Mouse (Mus musculus): ENCODE results near the gene Acer3. TPM values are rescaled to one million over a fixed set of nuclear protein-coding genes. Genes with fewer than 3 reads are reported as not detected.

Acer3 gene
- polyA plus RNA-seq, 1 experiment from 2014 or later = 28.2 TPM

DNA sequence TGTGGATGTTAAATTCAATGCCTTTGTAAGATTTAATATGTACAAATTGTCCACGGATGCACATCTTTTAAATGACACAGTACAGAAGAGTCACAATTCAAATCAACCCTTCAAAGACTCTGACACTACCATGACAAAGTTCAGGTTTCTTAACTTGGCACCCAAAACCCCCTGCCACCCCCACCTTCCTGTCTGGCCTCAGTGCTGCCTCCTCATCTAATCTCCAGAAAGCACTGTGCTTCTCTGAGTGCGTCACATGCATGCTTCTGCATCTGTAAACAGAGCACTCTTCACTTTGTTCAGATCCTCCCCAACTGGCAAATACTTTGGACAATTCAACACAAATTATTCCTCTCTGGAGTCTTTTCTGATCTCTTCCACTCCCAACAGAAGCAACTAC is 68.5 kb downstream of the Acer3 start:
- WGBS = 87% methylated on average over 2 of the region's 2 CpGs
- Histone ChIP-seq H3K4me1 (replicated peaks) (no peaks in the 10 kb centered on the region), H3K9me3 (no peaks in the 10 kb centered on the region), H3K4me3 (no peak overlapping the region), H3K4me2 (no peak overlapping the region), H3K27ac (replicated peaks) (no peak overlapping the region), H3K9ac (no peak overlapping the region), H3K27me3 (no peaks in the 10 kb centered on the region), H3K36me3 (no peaks in the 10 kb centered on the region)
- ATAC-seq (ENCODE audit: low FRiP score, low read depth) = no peak

DNA sequence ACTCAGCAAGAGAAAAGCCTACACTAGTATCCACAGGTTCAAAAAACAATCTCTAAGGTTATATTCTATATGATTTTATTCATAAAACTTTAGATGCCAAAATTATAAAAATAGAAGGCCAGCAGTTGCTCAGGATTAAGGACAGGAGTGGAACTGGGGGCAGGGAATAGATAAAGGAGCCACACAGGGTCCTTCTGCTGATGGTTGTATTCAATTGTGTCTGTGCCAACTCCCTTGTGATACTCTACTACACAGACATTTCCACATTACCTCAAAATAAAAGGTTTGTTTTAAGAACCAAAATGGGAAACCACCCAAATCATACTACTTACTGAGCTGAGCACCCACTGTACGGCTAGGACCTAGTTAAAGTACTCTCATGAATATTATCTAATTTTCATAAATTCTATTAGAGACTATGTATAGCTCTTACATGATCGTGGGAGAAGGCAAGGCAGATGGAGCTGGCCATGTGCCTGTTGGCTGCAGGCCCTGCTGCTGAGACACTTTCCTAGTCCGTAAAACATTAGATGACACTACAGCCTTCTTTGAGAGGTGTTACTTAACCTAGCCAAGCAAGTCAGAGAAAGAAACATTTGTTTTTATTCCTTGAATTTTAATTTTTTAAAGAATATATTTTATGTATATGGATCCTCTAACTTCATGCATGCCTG is 84.2 kb downstream of the Acer3 start:
- no peaks in the 10 kb centered on the region for H3K9me3 ChIP-seq
- H3K4me2 ChIP-seq = no peak overlapping the region
- H3K9ac ChIP-seq = no peak overlapping the region
- H3K27me3 ChIP-seq = no peaks in the 10 kb centered on the region
- H3K36me3 ChIP-seq = no peaks in the 10 kb centered on the region
- no peak for ATAC-seq (ENCODE audit: low FRiP score, low read depth)
- H3K4me3 ChIP-seq = no peak overlapping the region
- WGBS = 77% methylated on average over 3 of the region's 3 CpGs
- no peak overlapping the region for H3K27ac ChIP-seq (replicated peaks)
- no peaks in the 10 kb centered on the region for H3K4me1 ChIP-seq (replicated peaks)

DNA sequence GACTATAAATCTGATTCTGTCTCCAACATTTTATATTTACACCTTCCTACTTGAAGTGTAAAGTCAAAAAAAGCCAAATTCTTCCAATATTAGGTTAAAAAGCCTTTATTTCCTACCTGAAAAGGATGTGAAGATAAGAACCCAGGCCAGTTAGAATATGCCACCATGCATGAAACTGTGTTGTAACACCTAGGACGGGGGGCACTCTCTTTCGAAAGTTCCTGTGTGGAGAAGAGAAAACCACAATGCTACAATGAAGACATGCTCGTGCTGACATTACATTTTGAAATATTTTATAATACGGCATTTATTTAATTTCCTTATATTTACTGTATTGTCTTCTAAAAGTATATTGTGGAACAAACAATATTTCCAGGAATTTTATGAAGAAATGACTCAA is 97.2 kb downstream of the Acer3 start:
- WGBS = 96% methylated on average over 4 of the region's 4 CpGs
- Histone ChIP-seq H3K4me2 (no peak overlapping the region), H3K4me3 (no peak overlapping the region), H3K36me3 (no peaks in the 10 kb centered on the region; the same call in 1 of the 2 replicates), H3K9ac (no peak overlapping the region), H3K9me3 (no peaks in the 10 kb centered on the region), H3K27me3 (no peaks in the 10 kb centered on the region), H3K27ac (replicated peaks) (no peak overlapping the region), H3K4me1 (replicated peaks) (no peaks in the 10 kb centered on the region)
- ATAC-seq (ENCODE audit: low FRiP score, low read depth) = no peak

DNA sequence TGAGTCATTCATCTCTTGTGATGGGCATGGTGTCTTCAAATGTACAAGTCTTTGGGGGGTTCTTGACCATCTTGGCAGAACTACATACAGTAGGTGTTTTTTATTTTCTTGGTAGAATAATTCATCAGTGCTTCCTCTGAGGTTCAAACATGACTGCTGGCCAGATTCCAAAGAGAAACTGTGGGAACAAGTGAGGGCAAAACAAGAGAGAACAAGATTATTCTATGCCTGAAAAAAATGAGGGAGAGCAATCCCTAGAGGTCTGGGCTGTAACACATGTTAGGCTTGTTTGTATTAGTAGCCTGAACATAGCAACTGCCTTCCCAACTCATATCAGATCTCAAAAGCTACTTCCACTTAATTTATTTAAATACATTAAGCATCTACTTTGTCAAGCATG is 104.3 kb downstream of the Acer3 start:
- H3K27me3 ChIP-seq = no peaks in the 10 kb centered on the region
- no peaks in the 10 kb centered on the region for H3K4me1 ChIP-seq (replicated peaks)
- H3K9me3 ChIP-seq = no peaks in the 10 kb centered on the region
- no peak overlapping the region for H3K4me3 ChIP-seq
- no peak overlapping the region for H3K27ac ChIP-seq (replicated peaks)
- H3K4me2 ChIP-seq = no peak overlapping the region
- no peak overlapping the region for H3K9ac ChIP-seq
- H3K36me3 ChIP-seq = no peaks in the 10 kb centered on the region; the same call in 1 of the 2 replicates
- ATAC-seq (ENCODE audit: low FRiP score, low read depth) = no peak

DNA sequence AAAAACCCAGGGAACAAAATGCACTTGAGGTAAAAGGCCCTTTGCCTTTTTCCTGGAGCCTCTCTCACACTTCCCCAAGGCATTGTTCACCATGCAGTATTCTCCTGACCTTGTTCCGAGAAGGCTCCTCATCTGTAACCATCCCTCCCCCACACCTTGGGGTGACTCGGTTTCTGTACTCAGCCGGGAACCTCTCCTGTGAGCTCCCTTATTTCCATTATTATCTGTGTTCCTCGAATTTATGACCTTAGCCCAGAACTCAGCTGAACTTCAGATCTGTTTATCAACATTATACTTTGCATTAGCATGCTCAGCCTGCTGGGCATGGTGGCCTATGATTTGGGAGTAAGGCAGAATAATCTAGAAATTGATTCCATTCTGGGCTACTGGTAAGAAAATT is 118.1 kb downstream of the Acer3 start:
- Histone ChIP-seq H3K27me3 (0 out of 2 replicates have a peak, but pooled peaks cover 6% of the 10 kb centered on the region), H3K4me3 (no peak overlapping the region), H3K9me3 (no peaks in the 10 kb centered on the region), H3K9ac (no peak overlapping the region), H3K27ac (replicated peaks) (no peak overlapping the region), H3K36me3 (no peaks in the 10 kb centered on the region), H3K4me2 (no peak overlapping the region), H3K4me1 (replicated peaks) (no peaks in the 10 kb centered on the region)
- no peak for ATAC-seq (ENCODE audit: low FRiP score, low read depth)
- WGBS = 69% methylated on average over 4 of the region's 4 CpGs

DNA sequence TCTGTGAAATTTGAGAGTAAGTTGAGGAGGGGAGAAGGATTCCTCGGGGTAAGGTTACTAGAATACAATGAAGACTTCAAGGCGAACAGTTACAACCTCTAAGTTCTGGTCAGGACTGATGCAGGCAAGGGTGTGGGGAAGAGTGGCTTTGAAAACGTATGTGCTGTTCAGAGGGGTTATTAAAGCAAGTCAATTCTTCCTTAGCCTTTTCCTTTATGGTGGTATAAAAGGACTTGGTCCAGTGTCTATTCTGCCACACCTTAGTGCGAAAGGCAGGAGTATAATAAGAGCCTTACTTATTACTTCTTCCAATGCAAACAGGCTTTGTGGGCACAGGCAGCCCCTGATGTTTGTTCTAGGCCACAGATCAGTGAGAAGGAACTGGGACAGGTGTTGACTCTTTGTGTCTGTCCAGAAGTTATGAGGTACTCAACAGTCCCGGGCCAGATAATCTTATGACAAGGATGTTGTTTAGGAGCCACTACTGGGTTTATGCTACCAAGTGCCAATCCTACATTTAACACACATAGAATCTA is 119.4 kb downstream of the Acer3 start:
- H3K36me3 ChIP-seq = no peaks in the 10 kb centered on the region
- 88% methylated on average over 5 of the region's 5 CpGs for whole genome bisulfite sequencing
- H3K9me3 ChIP-seq = no peaks in the 10 kb centered on the region
- no peak overlapping the region for H3K4me3 ChIP-seq
- H3K9ac ChIP-seq = no peak overlapping the region
- no peaks in the 10 kb centered on the region for H3K4me1 ChIP-seq (replicated peaks)
- no peak overlapping the region for H3K27ac ChIP-seq (replicated peaks)
- H3K27me3 ChIP-seq = peaks cover 13% of the 10 kb centered on the region
- ATAC-seq (ENCODE audit: low FRiP score, low read depth) = no peak
- no peak overlapping the region for H3K4me2 ChIP-seq

DNA sequence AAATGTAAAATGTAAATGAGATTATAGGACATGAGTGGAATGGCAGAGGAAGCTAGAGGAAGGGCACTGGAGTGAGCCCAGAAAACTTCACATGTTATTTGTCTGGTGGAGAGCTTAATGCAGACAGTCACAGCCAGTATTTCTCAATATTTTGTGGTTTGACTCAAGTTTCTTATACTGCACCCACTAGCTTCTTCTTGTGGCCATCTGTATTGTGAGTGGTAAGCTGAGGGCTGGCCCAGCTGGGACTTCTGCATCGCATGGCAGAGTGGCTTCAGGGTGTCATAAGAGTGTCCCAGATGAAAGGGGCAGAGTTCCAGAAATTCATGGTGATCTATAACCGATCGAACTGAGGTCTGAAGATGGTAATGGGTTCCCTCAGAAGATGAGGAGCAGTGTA is 120.6 kb downstream of the Acer3 start:
- H3K27me3 ChIP-seq = peaks cover 23% of the 10 kb centered on the region

DNA sequence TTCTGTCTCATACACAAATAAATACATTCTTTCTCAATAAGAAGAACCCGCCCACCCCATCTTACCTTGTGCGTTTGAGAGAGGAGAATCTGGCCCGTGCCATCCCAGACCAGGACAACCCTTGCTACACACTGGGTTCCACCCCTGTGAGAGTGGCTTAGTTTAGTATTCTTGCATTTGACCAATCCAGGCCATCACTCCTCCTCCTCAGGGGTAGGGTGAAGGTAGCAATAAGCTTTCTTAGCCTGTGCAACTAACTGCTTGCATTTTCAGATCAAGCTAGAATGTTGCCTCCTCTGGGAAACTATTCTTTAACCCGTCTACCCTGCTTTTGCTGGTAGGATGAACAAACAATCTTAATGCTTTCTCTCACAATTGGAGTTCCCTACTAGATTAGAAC is 121.6 kb downstream of the Acer3 start, which contains the start of gene B3gnt6:
B3gnt6 (minus strand) TSS at position 101 of the 400 bp plus-strand sequence.
- Histone ChIP-seq H3K4me2 (no peak within 1 kb of the TSS), H3K4me1 (replicated peaks) (peaks cover 2% of the 10 kb centered on the region), H3K36me3 (no peaks in the 10 kb centered on the region), H3K9ac (no peak within 1 kb of the TSS), H3K4me3 (no peak within 1 kb of the TSS), H3K9me3 (no peaks in the 10 kb centered on the region), H3K27ac (replicated peaks) (no peak within 1 kb of the TSS), H3K27me3 (peaks cover 28% of the 10 kb centered on the region)
- ATAC-seq (ENCODE audit: low FRiP score, low read depth) = no peak
- WGBS = 96% methylated on average over 4 of the region's 4 CpGs

More for the DNA sequence above, 120.6 kb downstream of the Acer3 start:
- Histone ChIP-seq H3K36me3 (no peaks in the 10 kb centered on the region), H3K9me3 (no peaks in the 10 kb centered on the region), H3K4me2 (no peak overlapping the region), H3K4me3 (no peak overlapping the region), H3K9ac (no peak overlapping the region), H3K27ac (replicated peaks) (no peak overlapping the region), H3K4me1 (replicated peaks) (no peaks in the 10 kb centered on the region)
- no peak for ATAC-seq (ENCODE audit: low FRiP score, low read depth)
- WGBS = 93% methylated on average over 3 of the region's 3 CpGs

DNA sequence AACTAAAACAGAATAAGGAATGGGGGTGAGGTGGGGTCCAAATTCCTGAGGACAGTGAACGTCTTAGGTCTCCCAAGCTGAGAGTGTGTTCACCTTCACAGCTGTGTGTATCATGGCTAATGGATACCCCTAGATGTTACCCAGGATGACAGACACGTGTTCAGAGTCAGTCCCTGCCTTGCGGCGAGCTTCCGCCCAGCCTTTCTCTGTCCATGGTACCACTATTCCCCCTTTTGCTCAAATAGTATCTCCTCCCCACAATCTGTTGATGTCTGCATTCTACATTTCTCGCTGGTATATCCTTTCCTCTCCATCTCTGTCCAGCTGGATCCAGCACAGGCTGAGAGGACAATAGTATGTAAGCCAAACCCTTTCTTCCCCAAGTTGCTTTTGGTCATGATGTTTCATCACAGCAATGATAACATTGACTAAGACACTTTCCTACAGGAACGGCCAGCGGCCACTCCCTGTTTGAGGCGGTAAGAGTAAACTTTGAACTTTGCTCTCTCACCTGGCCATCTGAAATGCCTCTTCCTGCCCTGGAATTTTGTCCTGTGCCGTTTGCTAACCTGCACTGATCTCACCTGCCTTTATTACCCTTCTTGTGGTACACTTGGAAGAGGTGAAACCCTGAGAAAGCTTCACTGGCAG is 125.7 kb downstream of the Acer3 start:
- H3K4me2 ChIP-seq = no peak overlapping the region
- H3K4me3 ChIP-seq = no peak overlapping the region
- H3K9ac ChIP-seq = no peak overlapping the region
- WGBS = 56% methylated on average over 10 of the region's 10 CpGs
- H3K4me1 ChIP-seq (replicated peaks) = peaks cover 18% of the 10 kb centered on the region
- peaks cover 53% of the 10 kb centered on the region for H3K27me3 ChIP-seq
- ATAC-seq (ENCODE audit: low FRiP score, low read depth) = no peak
- H3K9me3 ChIP-seq = no peaks in the 10 kb centered on the region
- H3K36me3 ChIP-seq = no peaks in the 10 kb centered on the region
- no peak overlapping the region for H3K27ac ChIP-seq (replicated peaks)

DNA sequence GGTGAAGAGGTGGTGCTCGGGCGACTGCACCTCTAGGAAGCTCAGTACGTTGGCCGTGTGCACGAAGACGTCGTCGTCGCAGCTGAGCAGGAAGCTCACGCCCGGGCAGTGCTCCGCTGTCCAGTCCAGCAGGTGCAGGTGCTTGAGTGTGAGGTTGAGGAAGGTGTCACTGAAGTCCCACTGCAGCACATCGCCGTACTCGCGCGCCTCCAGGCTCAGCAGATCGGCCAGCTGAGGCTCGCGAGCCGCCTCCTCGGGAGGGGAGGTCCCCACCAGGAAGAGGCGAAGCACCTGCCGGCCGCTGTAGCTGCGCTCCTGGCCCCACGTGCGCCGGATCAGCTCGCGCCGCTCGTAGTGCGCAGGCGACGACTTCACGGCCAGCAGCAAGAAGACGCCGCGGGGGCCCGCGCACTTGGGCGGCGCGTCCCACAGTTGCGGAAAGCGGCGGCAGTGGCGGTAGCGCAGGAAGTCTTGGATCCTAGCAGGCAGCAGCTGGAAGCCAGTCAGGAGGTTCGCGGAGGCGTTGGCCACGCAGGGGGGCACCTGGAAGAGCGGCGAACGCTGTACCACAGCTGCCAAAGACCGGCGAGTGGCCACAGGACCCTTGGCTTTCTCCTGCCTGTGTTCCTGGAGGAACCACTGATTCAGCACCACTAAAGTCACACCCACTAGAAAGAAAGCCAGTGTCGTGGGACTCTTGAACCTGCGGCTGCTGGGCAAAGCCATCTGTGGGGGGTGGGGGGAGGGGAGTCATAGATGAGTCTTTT is 126.8 kb downstream of the Acer3 start:
- WGBS = 2% methylated on average over 61 of the region's 61 CpGs
- Histone ChIP-seq H3K27me3 (peaks cover 53% of the 10 kb centered on the region), H3K9ac (peak overlapping the region; percentile 41), H3K27ac (replicated peaks) (no peak overlapping the region), H3K36me3 (no peaks in the 10 kb centered on the region), H3K4me2 (peak overlapping the region; percentile 95), H3K9me3 (no peaks in the 10 kb centered on the region), H3K4me1 (replicated peaks) (peaks cover 18% of the 10 kb centered on the region), H3K4me3 (peak overlapping the region; percentile 46)
- ATAC-seq (ENCODE audit: low FRiP score, low read depth) = peak; percentile 59

DNA sequence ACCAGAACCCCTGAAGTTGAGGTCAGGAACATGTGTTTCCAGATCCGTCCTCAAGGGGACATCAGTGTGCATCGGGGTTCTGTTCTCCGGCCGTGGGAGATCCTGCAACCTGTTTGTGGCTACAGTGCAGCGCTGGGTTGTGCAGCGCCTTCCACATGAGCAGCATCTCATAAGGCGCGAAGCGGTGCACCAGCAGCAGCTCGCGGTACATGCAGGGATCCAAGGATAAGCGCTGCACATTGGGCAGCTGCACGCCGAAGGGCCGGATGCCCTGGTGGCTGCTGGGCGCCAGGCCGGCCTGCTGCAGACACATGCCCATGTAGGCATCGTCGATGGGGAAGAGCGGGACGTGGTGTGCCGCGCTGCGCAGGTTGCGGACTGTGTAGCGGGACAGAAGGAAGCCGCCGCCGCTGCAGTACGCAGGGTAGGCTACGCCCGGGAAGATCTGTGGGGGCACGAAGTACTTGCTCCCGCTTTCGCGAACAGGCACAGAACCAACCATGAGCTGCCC is 127.4 kb downstream of the Acer3 start:
- H3K27me3 ChIP-seq = peaks cover 51% of the 10 kb centered on the region

More for the DNA sequence above, 127.4 kb downstream of the Acer3 start:
- Histone ChIP-seq H3K4me3 (peak overlapping the region; percentile 46), H3K9me3 (no peaks in the 10 kb centered on the region), H3K27ac (replicated peaks) (no peak overlapping the region), H3K9ac (peak overlapping the region; percentile 41), H3K4me2 (peak overlapping the region; percentile 95), H3K36me3 (no peaks in the 10 kb centered on the region), H3K4me1 (replicated peaks) (peaks cover 18% of the 10 kb centered on the region)
- WGBS = 3% methylated on average over 36 of the region's 36 CpGs
- ATAC-seq (ENCODE audit: low FRiP score, low read depth) = peak; percentile 73
